Mouse (Mus musculus) limb, embryonic 14.5 days (tissue): ENCODE results near the gene Cebpg. TPM values are rescaled to one million over a fixed set of nuclear protein-coding genes. Genes with fewer than 3 reads are reported as not detected.

Source experiments
- ATAC-seq: fragments of 200-750 bp; cut with Nextera tagmentation; 2 replicates; pipeline ENCODE4 v1.8.0; 2017; ENCODE audit warnings: low read depth, moderate number of reproducible peaks, moderate TSS enrichment; ENCODE audit not compliant: low FRiP score
- DNase-seq: peaks from one replicate; pipeline ENCODE4 v3.0.0-alpha.2; 2015; ENCODE audit warnings: low spot score
- H3K27ac ChIP-seq: fragments of 300-500 bp; sonication (generic); replicated peaks from 2 replicates; pipeline ENCODE4 v1.5.1; 2014; ENCODE audit warnings: low read depth, mild to moderate bottlenecking, low read length, moderate library complexity, mixed read lengths
- H3K27me3 ChIP-seq: fragments of 300-500 bp; sonication (generic); 2 replicates; pipeline ENCODE4 v1.6.1; 2014; ENCODE audit warnings: low read length, mixed read lengths; ENCODE audit not compliant: control insufficient read depth, insufficient read depth
- H3K36me3 ChIP-seq: fragments of 300-500 bp; sonication (generic); 2 replicates; pipeline ENCODE4 v1.6.1; 2014; ENCODE audit warnings: mild to moderate bottlenecking, low read length, moderate library complexity, mixed read lengths; ENCODE audit not compliant: control insufficient read depth, insufficient read depth
- H3K4me1 ChIP-seq: fragments of 300-500 bp; sonication (generic); 2 replicates; pipeline ENCODE4 v1.6.1; 2014; ENCODE audit warnings: antibody characterized with exemption, low read length, mixed read lengths; ENCODE audit not compliant: control insufficient read depth, insufficient read depth
- H3K4me2 ChIP-seq: fragments of 300-500 bp; sonication (generic); replicated peaks from 2 replicates; pipeline ENCODE4 v1.6.1; 2014; ENCODE audit warnings: low read depth, mild to moderate bottlenecking, low read length, moderate library complexity; ENCODE audit not compliant: severe bottlenecking
- H3K4me3 ChIP-seq: fragments of 300-500 bp; sonication (generic); replicated peaks from 2 replicates; pipeline ENCODE4 v1.5.1; 2014; ENCODE audit warnings: low read length
- H3K9ac ChIP-seq: fragments of 300-500 bp; sonication (generic); 2 replicates; pipeline ENCODE4 v1.6.1; 2014; ENCODE audit warnings: mild to moderate bottlenecking, low read depth, low read length, moderate library complexity; ENCODE audit not compliant: severe bottlenecking
- H3K9me3 ChIP-seq: fragments of 300-500 bp; sonication (generic); 2 replicates; pipeline ENCODE4 v1.6.1; 2016; ENCODE audit warnings: low read length; ENCODE audit not compliant: control insufficient read depth
- POLR2A ChIP-seq: fragments of 200-500 bp; IDR thresholded peaks from 2 replicates; pipeline ENCODE4 v1.8.0; 2012; ENCODE audit warnings: inconsistent platforms, mild to moderate bottlenecking, moderate library complexity, borderline replicate concordance; ENCODE audit not compliant: insufficient read depth, insufficient read length; ENCODE audit errors: extremely low read depth
- WGBS: fragments of 180-500 bp; shearing (Covaris S2); extraction: QIAGEN DNeasy Blood & Tissue Kit; methylation state at CpG from one replicate; pipeline ENCODE4 v1.1.7; 2014; 5-methylcytosine and 5-hydroxymethylcytosine counted together
- polyA plus RNA-seq, 2 experiments: library from polyadenylated mRNA; depleted of rRNA in 1 of 2; stranded (reverse) in 1 of 2; unstranded in 1 of 2; fragments of >200 nt; fragmentation: Nextera tagmentation in 1 of 2; extraction: Ambion mirVana in 1 of 2; gene quantifications; 2 replicates each; pipeline versions ENCODE4 v1.2.1 to v1.2.3; 2012 to 2014

The Cebpg gene
- polyA plus RNA-seq, 2 experiments = 27.6 to 39.3 TPM

DNA sequence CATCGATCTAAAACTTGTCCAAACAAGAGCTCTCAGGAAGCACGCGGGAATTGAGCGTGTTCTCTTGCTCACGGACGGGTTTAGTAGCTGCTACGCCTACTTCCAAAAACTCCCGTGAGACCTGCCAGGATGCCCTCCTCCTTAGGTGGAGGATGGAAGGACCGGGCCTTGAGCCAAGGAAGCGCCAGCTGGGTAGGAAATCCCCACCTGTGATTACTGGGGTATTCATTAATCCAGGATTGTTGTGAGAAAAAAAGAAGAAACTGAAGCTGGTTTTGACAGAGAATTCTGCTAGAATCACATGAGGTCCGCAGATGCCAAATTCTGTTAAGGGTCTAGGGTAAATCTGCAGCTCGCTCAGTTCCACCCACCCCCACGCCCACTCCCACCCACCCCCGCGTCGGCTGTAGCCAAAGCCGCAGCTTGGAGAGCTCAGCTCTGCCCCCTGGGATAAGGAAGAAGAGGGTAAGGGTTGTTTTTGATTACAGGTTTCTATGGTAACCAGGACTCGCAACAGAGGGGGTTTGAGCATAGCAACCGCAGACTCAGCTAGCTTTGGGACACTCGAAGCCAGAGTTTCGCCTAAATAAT, 30.0 kb upstream of the Cebpg start:
- H3K4me1 ChIP-seq = peaks cover 1% of the 10 kb centered on the region; the same call in 1 of the 2 replicates
- H3K27me3 ChIP-seq = no peaks in the 10 kb centered on the region
- under 1% methylated on average over 21 of the region's 21 CpGs for WGBS
- peak overlapping the region; percentile 56 for H3K4me2 ChIP-seq
- 0 out of 2 replicates have a peak overlapping the region, but pooled peaks have one; percentile 3 for H3K27ac ChIP-seq
- ATAC-seq (peak; percentile 79), DNase-seq (peak; percentile 70)
- H3K4me3 ChIP-seq = peak overlapping the region; percentile 19
- H3K9me3 ChIP-seq = no peaks in the 10 kb centered on the region
- no peak for TF ChIP-seq POLR2A
- H3K9ac ChIP-seq = no peak overlapping the region
- no peaks in the 10 kb centered on the region for H3K36me3 ChIP-seq

DNA sequence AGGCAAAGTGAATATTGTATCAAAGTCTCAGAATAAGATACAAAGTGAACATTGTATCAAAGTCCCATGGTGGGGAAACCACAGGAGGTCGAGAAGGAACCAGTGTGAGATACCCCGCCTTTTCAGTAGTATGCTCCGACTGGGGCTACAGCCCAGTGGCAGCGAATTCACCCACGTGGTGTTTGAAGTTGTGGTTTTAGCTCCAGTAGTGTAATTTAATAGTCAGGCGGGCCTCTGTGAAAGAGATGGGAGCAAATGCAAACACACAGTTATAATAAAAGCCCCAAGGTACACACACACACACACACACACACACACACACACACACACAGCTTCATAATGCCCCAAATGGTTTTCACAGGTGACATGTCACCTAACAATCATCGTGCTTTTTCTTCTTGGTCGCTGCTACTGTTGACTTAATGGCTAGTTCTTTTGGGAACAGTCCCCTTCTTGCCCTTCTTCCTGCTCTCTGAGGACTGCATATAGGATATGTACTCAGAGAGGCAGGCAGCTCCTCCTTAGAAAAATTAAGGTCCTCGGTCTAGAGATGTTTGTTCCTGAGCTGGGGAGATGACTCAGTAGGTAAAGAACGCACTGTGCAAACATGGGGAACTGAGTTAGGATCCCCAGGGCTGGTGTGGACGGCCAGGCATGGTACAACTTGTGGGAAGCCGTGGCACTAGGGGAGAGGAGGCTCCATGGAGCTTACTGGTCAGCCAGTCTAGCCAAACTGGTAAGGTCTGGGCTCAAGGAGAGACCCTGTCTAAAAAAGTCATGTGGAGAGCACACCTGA, 28.4 kb upstream of the Cebpg start:
- no peak overlapping the region for H3K9ac ChIP-seq
- TF ChIP-seq POLR2A = no peak
- no peaks in the 10 kb centered on the region for H3K36me3 ChIP-seq
- no peak overlapping the region for H3K4me2 ChIP-seq
- H3K27ac ChIP-seq = no peak overlapping the region
- H3K27me3 ChIP-seq = no peaks in the 10 kb centered on the region
- no peaks in the 10 kb centered on the region for H3K9me3 ChIP-seq
- peaks cover 6% of the 10 kb centered on the region; the same call in 1 of the 2 replicates for H3K4me1 ChIP-seq
- no peak overlapping the region for H3K4me3 ChIP-seq
- no peak for DNase-seq
- 67% methylated on average over 12 of the region's 12 CpGs for WGBS
- ATAC-seq = no peak

DNA sequence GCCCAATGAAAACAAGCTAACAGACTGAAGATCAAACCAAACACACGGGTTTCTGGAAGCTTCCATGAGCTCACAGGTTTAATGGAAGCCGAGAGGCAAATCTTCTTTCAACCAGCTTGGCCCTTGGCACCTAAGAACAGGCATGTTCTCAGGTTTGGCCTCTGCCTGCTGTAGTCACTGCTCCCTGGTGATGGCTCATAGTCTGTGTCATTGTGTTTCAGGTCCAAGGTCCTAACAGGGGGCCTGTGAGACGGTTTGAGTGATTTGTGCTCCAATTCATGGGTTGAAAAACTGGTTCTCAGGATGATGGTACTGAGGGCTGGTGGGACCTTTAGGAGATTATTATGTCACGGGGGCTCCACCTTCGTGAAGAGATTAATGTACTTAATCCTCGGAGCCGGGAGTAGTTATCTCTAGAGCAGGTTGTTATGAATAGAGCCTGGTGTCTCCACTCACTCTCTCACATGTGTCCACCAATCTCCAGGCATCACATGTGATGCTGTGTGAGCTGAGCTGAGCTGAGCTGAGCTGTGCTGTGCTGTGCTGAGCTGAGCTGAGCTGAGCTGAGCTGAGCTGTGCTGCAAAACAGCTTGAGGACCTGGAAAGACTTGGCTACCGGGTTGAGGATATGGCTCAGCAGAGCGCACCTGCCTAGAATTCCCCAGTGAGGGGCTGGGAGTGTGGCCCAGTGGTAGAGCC, 25.2 kb upstream of the Cebpg start:
- DNase-seq = no peak
- no peak overlapping the region for H3K4me2 ChIP-seq
- TF ChIP-seq POLR2A = no peak

DNA sequence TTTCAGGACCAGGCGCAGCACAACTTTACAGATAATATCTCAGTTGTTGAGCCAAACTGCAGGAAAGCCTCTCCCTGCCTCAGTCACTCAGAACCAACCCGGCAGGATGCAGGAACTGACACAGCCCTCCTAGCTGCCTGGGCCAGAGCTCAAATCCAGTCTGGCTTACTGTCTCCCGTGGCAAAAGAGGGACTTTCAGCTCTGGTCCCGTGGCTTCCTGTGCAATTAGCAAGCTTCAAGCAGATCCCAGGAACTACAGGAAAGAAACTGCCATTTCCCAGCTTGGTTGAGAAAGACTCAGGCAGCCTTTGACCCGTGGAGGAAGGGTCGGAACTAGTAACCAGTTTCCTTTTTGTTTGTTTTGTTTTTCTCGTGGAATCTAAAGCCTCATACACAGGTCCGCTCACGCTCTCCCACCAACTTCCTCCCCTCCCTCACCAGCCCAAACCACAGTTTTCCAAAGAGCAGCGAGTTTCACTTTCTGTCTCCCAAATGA, 24.5 kb upstream of the Cebpg start:
- peaks cover 6% of the 10 kb centered on the region; the same call in 1 of the 2 replicates for H3K4me1 ChIP-seq
- H3K9ac ChIP-seq = no peak overlapping the region
- no peak for TF ChIP-seq POLR2A
- H3K27ac ChIP-seq = 0 out of 2 replicates have a peak overlapping the region, but pooled peaks have one; percentile 3
- no peaks in the 10 kb centered on the region for H3K36me3 ChIP-seq
- peak; percentile 13 for DNase-seq
- no peak overlapping the region for H3K4me3 ChIP-seq
- 30% methylated on average over 10 of the region's 10 CpGs for WGBS
- ATAC-seq = no peak
- no peak overlapping the region; the same call in 1 of the 2 replicates for H3K4me2 ChIP-seq
- H3K27me3 ChIP-seq = no peaks in the 10 kb centered on the region
- no peaks in the 10 kb centered on the region for H3K9me3 ChIP-seq

More for the DNA sequence above, 25.2 kb upstream of the Cebpg start:
- H3K27me3 ChIP-seq = no peaks in the 10 kb centered on the region
- ATAC-seq = no peak
- H3K9ac ChIP-seq = no peak overlapping the region
- 78% methylated on average over 9 of the region's 9 CpGs for WGBS
- no peaks in the 10 kb centered on the region for H3K36me3 ChIP-seq
- no peak overlapping the region for H3K4me3 ChIP-seq
- H3K9me3 ChIP-seq = no peaks in the 10 kb centered on the region
- H3K4me1 ChIP-seq = peaks cover 6% of the 10 kb centered on the region; the same call in 1 of the 2 replicates
- H3K27ac ChIP-seq = no peak overlapping the region

DNA sequence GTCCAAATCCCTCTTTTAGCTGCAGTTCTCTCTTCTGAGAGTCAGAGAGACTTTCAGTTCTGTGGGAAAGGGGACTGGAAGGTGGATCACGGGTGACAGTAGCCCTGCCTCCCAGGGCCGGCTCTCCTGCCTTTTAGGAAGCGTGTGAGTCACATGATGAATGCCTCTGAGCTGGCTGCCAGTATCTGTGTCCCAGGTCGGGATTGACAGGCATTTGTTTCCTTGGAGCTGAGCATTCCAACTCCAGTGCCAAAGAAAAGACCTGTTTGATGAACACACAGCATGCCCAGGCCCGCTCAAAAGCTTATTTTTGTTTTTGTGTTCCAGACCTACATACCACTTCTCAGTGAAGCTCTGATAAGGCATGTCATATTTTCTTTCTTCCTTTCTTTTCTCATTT, 20.3 kb upstream of the Cebpg start:
- no peak for ATAC-seq
- no peak for TF ChIP-seq POLR2A
- Histone ChIP-seq H3K9ac (no peak overlapping the region), H3K36me3 (no peaks in the 10 kb centered on the region), H3K27me3 (no peaks in the 10 kb centered on the region), H3K9me3 (no peaks in the 10 kb centered on the region), H3K4me3 (no peak overlapping the region), H3K4me1 (peaks cover 6% of the 10 kb centered on the region; the same call in 1 of the 2 replicates), H3K4me2 (no peak overlapping the region), H3K27ac (no peak overlapping the region)
- 53% methylated on average over 5 of the region's 5 CpGs for WGBS
- peak; percentile 37 for DNase-seq
